Mouse (Mus musculus): ENCODE measurements at regions not wholly inside any gene's neighbourhood (a gene's known extent, or its start where the extent isn't known, plus 50 kb on each side); places are given as distances from the start of the nearest gene placed in this dataset.
A peak's percentile ranks its signal among the peaks of the same experiment; 100 is the strongest.
"Not testable (repeated sequence)": the region's sequence is repeated elsewhere in the genome, so short reads cannot be mapped to it uniquely, and the experiment has no call there.

DNA sequence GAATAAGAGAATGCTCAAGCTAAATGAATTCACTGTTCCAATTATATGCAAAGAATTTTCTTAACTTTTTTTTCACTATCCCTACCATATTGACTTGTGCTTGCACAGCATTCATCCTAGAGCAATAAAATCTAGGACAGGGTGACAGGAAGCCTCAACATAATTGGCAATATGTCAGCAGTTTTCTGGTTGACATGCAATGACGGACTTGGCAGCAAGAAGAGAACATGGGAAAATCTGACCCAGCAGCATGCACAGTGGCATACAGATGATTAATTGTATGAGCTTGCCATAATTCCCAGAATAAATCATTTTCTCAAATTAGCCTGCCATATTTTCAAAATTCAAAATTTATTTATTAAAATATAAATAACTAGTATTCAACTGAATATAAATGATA, 152.7 kb downstream of the Amy2a5 start:
- WGBS = 64% methylated on average over 1 of the region's 1 CpGs
- Histone ChIP-seq H3K36me3 (ENCODE audit: control insufficient read depth, insufficient read depth, low read length) (no peaks in the 10 kb centered on the region), H3K27ac (ENCODE audit: insufficient read depth, low read depth, low read length) (no peak overlapping the region), H3K27me3 (replicated peaks; ENCODE audit: control insufficient read depth, insufficient read depth, low read length) (no peaks in the 10 kb centered on the region), H3K4me3 (ENCODE audit: insufficient read depth, low read depth, low read length) (no peak overlapping the region), H3K4me1 (ENCODE audit: control insufficient read depth, insufficient read depth, low read length) (no peaks in the 10 kb centered on the region)
- TF ChIP-seq CTCF (conservative IDR thresholded peaks at IDR 0.05; ENCODE audit: insufficient read depth, insufficient read length, low read depth, low read length) (no peak), POLR2A (IDR thresholded peaks at IDR 0.05; ENCODE audit: low read depth, low read length) (no peak)
- DNase-seq = no peak

DNA sequence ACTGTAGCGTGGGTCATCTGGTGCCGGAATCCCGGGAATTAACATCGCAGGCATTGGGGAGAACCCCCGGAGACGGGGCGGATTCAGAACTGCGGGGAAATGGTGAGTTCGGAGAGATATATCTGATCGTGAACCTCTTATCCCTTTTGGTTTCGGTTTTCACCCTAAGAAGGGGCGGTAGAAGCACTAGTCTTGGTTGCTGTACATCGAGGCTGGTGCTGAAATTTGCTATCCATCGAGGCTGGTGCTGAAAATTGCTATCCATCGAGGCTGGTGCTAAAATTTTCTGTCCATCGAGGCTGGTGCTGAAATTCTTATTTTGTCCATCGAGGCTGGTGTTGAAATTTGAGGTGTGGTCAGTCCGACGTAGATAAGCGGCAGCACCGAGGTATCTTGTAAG, 167.8 kb downstream of the Amy2a5 start:
- DNase-seq; H3K4me3 ChIP-seq (ENCODE audit: insufficient read depth, low read depth, low read length); H3K4me1 ChIP-seq (ENCODE audit: control insufficient read depth, insufficient read depth, low read length); H3K27ac ChIP-seq (ENCODE audit: insufficient read depth, low read depth, low read length); H3K27me3 ChIP-seq (replicated peaks; ENCODE audit: control insufficient read depth, insufficient read depth, low read length); H3K36me3 ChIP-seq (ENCODE audit: control insufficient read depth, insufficient read depth, low read length): not testable (repeated sequence)
- WGBS = 66% methylated on average over 21 of the region's 21 CpGs

DNA sequence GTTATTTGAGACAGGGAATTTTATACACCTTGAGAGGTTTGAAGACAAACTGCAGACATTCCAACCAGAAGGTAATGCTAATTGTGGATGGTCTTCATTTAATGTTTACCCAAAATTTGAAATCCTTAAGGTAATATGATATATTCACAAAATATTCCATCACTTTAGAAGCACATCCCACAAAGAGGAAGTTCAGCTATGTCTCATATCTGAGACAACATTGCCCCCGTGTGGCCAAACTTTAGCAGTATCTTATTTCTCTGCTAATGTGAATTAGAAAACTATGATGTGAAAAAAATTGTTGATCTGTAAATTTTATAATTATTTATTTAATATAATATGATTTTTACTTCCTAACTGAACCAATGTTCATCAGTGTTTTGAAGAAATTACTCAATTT, 177.9 kb downstream of the Amy2a5 start:
- Histone ChIP-seq H3K27me3 (replicated peaks; ENCODE audit: control insufficient read depth, insufficient read depth, low read length) (no peaks in the 10 kb centered on the region), H3K36me3 (ENCODE audit: control insufficient read depth, insufficient read depth, low read length) (no peaks in the 10 kb centered on the region), H3K4me3 (ENCODE audit: insufficient read depth, low read depth, low read length) (no peak overlapping the region), H3K27ac (ENCODE audit: insufficient read depth, low read depth, low read length) (no peak overlapping the region), H3K4me1 (ENCODE audit: control insufficient read depth, insufficient read depth, low read length) (no peaks in the 10 kb centered on the region)
- TF ChIP-seq CTCF (conservative IDR thresholded peaks at IDR 0.05; ENCODE audit: insufficient read depth, insufficient read length, low read depth, low read length) (no peak), POLR2A (IDR thresholded peaks at IDR 0.05; ENCODE audit: low read depth, low read length) (no peak)
- DNase-seq = peak; percentile 19
- 0% methylated on average over 1 of the region's 1 CpGs for WGBS

Measured in kidney, adult 2 months (tissue).